Mouse (Mus musculus): ENCODE measurements around the gene Fbxl17.
A peak's percentile ranks its signal among the peaks of the same experiment; 100 is the strongest.

Fbxl17 gene

GRCm38 (mm10) chr17:63220821-63221220 lies 279.0 kb downstream of the Fbxl17 start:
- no peak for DNase-seq (ENCODE audit: low spot score in 2 of 2)

GRCm38 (mm10) chr17:63217016-63217415 lies 282.8 kb downstream of the Fbxl17 start:
- DNase-seq (ENCODE audit: low spot score in 2 of 2) = no peak

- DNase-seq (ENCODE audit: low spot score in 2 of 2) = no peak
These were observed 287.8 kb downstream of the Fbxl17 start for GRCm38 (mm10) chr17:63212018-63212417.

GRCm38 (mm10) chr17:63209151-63209550 lies 290.7 kb downstream of the Fbxl17 start:
- no peak for DNase-seq (ENCODE audit: low spot score in 2 of 2)

- no peak for DNase-seq (ENCODE audit: low spot score in 2 of 2)
These were observed 291.5 kb downstream of the Fbxl17 start for GRCm38 (mm10) chr17:63208346-63208745.

GRCm38 (mm10) chr17:63207714-63208113 lies 292.1 kb downstream of the Fbxl17 start:
- no peak for DNase-seq (ENCODE audit: low spot score in 2 of 2)

GRCm38 (mm10) chr17:63205316-63205715 lies 294.5 kb downstream of the Fbxl17 start:
- DNase-seq (ENCODE audit: low spot score in 2 of 2) = no peak

GRCm38 (mm10) chr17:63203582-63204190 lies 296.1 kb downstream of the Fbxl17 start:
- no peak for DNase-seq (ENCODE audit: low spot score in 2 of 2)

- DNase-seq (ENCODE audit: low spot score in 2 of 2) = no peak
These were observed 301.1 kb downstream of the Fbxl17 start for GRCm38 (mm10) chr17:63198703-63199102.

- DNase-seq (ENCODE audit: low spot score in 2 of 2) = no peak
These were observed 304.3 kb downstream of the Fbxl17 start for GRCm38 (mm10) chr17:63195496-63195895.

GRCm38 (mm10) chr17:63193196-63193595 lies 306.6 kb downstream of the Fbxl17 start:
- DNase-seq (ENCODE audit: low spot score in 2 of 2) = no peak

- peak in 1 of 2 experiments; percentile 15 for DNase-seq (ENCODE audit: low spot score in 2 of 2)
These were observed 308.5 kb downstream of the Fbxl17 start for GRCm38 (mm10) chr17:63191345-63191744.

GRCm38 (mm10) chr17:63189274-63189673 lies 310.5 kb downstream of the Fbxl17 start:
- DNase-seq (ENCODE audit: low spot score in 2 of 2) = no peak

GRCm38 (mm10) chr17:63185531-63185930 lies 314.3 kb downstream of the Fbxl17 start:
- DNase-seq (ENCODE audit: low spot score in 2 of 2) = peak in 1 of 2 experiments; percentile 14

GRCm38 (mm10) chr17:63184844-63185504 lies 314.8 kb downstream of the Fbxl17 start:
- DNase-seq (ENCODE audit: low spot score in 2 of 2) = no peak

GRCm38 (mm10) chr17:63183431-63183830 lies 316.4 kb downstream of the Fbxl17 start:
- no peak for DNase-seq (ENCODE audit: low spot score in 2 of 2)

GRCm38 (mm10) chr17:63181661-63182060 lies 318.2 kb downstream of the Fbxl17 start:
- DNase-seq (ENCODE audit: low spot score in 2 of 2) = no peak

- no peak for DNase-seq (ENCODE audit: low spot score in 2 of 2)
These were observed 319.8 kb downstream of the Fbxl17 start for GRCm38 (mm10) chr17:63180042-63180441.

GRCm38 (mm10) chr17:63178331-63178730 lies 321.5 kb downstream of the Fbxl17 start:
- no peak for DNase-seq (ENCODE audit: low spot score in 2 of 2)

- DNase-seq (ENCODE audit: low spot score in 2 of 2) = no peak
These were observed 323.4 kb downstream of the Fbxl17 start for GRCm38 (mm10) chr17:63176411-63176810.

GRCm38 (mm10) chr17:63172697-63173096 lies 327.1 kb downstream of the Fbxl17 start:
- DNase-seq (ENCODE audit: low spot score in 2 of 2) = no peak

- DNase-seq (ENCODE audit: low spot score in 2 of 2) = no peak
These were observed 327.8 kb downstream of the Fbxl17 start for GRCm38 (mm10) chr17:63171890-63172491.

GRCm38 (mm10) chr17:63171264-63171663 lies 328.6 kb downstream of the Fbxl17 start:
- no peak for DNase-seq (ENCODE audit: low spot score in 2 of 2)
